Mouse (Mus musculus) MEL (cell line): Measurements from ENCODE around the gene Serinc2. TPM values are rescaled to one million over a fixed set of nuclear protein-coding genes. Genes with fewer than 3 reads are reported as not detected.

Experiments
- DNase-seq: peaks from one replicate; pipeline ENCODE4 v3.0.0; 2011; ENCODE audit warnings: low read depth, low spot score
- H3K27ac ChIP-seq: 2 replicates; pipeline ENCODE4 v1.5.1; 2012; ENCODE audit warnings: low read depth, mild to moderate bottlenecking, control low read depth, low read length, moderate library complexity; ENCODE audit not compliant: control insufficient read depth
- H3K27me3 ChIP-seq, 2 experiments: fragments of 150-350 bp in 1 of 2; sonication (generic) in 1 of 2; 2 replicates each; pipeline ENCODE4 v1.6.1; 2012; ENCODE audit warnings: low read length in 2 of 2, mild to moderate bottlenecking in 2 of 2, improper control_type of control experiment in 1 of 2, moderate library complexity in 1 of 2; ENCODE audit not compliant: insufficient read depth in 2 of 2, control insufficient read depth in 1 of 2
- H3K36me3 ChIP-seq, 2 experiments: 2 replicates each; pipeline ENCODE4 v1.6.1; 2012 to 2014; ENCODE audit warnings: low read length in 2 of 2, improper control_type of control experiment in 1 of 2, inconsistent platforms in 1 of 2, mild to moderate bottlenecking in 1 of 2; ENCODE audit not compliant: insufficient read depth in 2 of 2, control insufficient read depth in 1 of 2
- H3K4me1 ChIP-seq, 2 experiments: fragments of 150-350 bp in 1 of 2; sonication (generic) in 1 of 2; 2 replicates each; pipeline ENCODE4 v1.6.1; 2012; ENCODE audit warnings: low read length in 2 of 2, improper control_type of control experiment in 1 of 2, mild to moderate bottlenecking in 1 of 2; ENCODE audit not compliant: insufficient read depth in 2 of 2, control insufficient read depth in 1 of 2
- H3K4me3 ChIP-seq, 2 experiments: fragments of 150-350 bp in 1 of 2; sonication (generic) in 1 of 2; 2 replicates each; pipeline ENCODE4 v1.5.1; 2012; ENCODE audit warnings: low read depth in 2 of 2, low read length in 2 of 2, mild to moderate bottlenecking in 2 of 2, moderate library complexity in 2 of 2, control low read depth in 1 of 2, improper control_type of control experiment in 1 of 2; ENCODE audit not compliant: control insufficient read depth in 1 of 2, insufficient read depth in 1 of 2
- H3K79me2 ChIP-seq: 2 replicates; pipeline ENCODE4 v1.6.1; 2012; ENCODE audit warnings: mild to moderate bottlenecking, low read length, moderate library complexity; ENCODE audit not compliant: control insufficient read depth, poor library complexity, insufficient read depth
- H3K9ac ChIP-seq: 2 replicates; pipeline ENCODE4 v1.6.1; 2012; ENCODE audit warnings: low read depth, mild to moderate bottlenecking, control low read depth, low read length, moderate library complexity; ENCODE audit not compliant: control insufficient read depth, poor library complexity, severe bottlenecking
- H3K9me3 ChIP-seq: fragments of 150-350 bp; sonication (generic); replicated peaks from 2 replicates; pipeline ENCODE4 v1.6.1; 2012; ENCODE audit warnings: mild to moderate bottlenecking, low read length, improper control_type of control experiment, moderate library complexity; ENCODE audit not compliant: insufficient read depth
- BHLHE40 ChIP-seq: IDR thresholded peaks from 2 replicates; pipeline ENCODE4 v1.6.1; 2012; ENCODE audit warnings: low read depth, mild to moderate bottlenecking, inconsistent platforms, low read length, improper control_type of control experiment, borderline replicate concordance
- CHD2 ChIP-seq: IDR thresholded peaks from 2 replicates; pipeline ENCODE4 v1.6.1; 2011; ENCODE audit warnings: low read length, improper control_type of control experiment
- CTCF ChIP-seq, 3 experiments: IDR thresholded peaks in 2 of 3; conservative IDR thresholded peaks in 1 of 3; 2 replicates each; pipeline ENCODE4 v1.5.1; 2011 to 2012; ENCODE audit warnings: low read length in 3 of 3, low read depth in 2 of 3, mild to moderate bottlenecking in 2 of 3, improper control_type of control experiment in 1 of 3, inconsistent platforms in 1 of 3, mixed read lengths in 1 of 3, moderate library complexity in 1 of 3; ENCODE audit not compliant: control insufficient read depth in 1 of 3, insufficient read depth in 1 of 3, poor library complexity in 1 of 3, severe bottlenecking in 1 of 3
- E2F4 ChIP-seq: IDR thresholded peaks from 2 replicates; pipeline ENCODE4 v1.6.1; 2011; ENCODE audit warnings: low read depth, low read length, improper control_type of control experiment, borderline replicate concordance
- ELF1 ChIP-seq: IDR thresholded peaks from 2 replicates; pipeline ENCODE4 v1.6.1; 2014; ENCODE audit warnings: low read depth, mild to moderate bottlenecking, inconsistent platforms, low read length, improper control_type of control experiment, moderate library complexity
- EP300 ChIP-seq, 2 experiments: IDR thresholded peaks; 2 replicates each; pipeline ENCODE4 v1.6.1; 2011; ENCODE audit warnings: improper control_type of control experiment in 2 of 2, low read length in 2 of 2, low read depth in 1 of 2, mild to moderate bottlenecking in 1 of 2
- ETS1 ChIP-seq: IDR thresholded peaks from 2 replicates; pipeline ENCODE4 v1.6.1; 2012; ENCODE audit warnings: low read depth, mild to moderate bottlenecking, inconsistent platforms, low read length, improper control_type of control experiment, moderate library complexity
- GABPA ChIP-seq: IDR thresholded peaks from 2 replicates; pipeline ENCODE4 v1.6.1; 2012; ENCODE audit warnings: low read depth, mild to moderate bottlenecking, inconsistent platforms, low read length, improper control_type of control experiment, moderate library complexity
- GATA1 ChIP-seq: IDR thresholded peaks from 2 replicates; pipeline ENCODE4 v1.6.1; 2011; ENCODE audit warnings: low read depth, low read length, improper control_type of control experiment
- HCFC1 ChIP-seq: IDR thresholded peaks from 2 replicates; pipeline ENCODE4 v1.6.1; 2012; ENCODE audit warnings: low read depth, mild to moderate bottlenecking, inconsistent platforms, low read length, improper control_type of control experiment, moderate library complexity
- JUND ChIP-seq: IDR thresholded peaks from 2 replicates; pipeline ENCODE4 v1.6.1; 2011; ENCODE audit warnings: low read depth, mild to moderate bottlenecking, improper control_type of control experiment, low read length
- MAFK ChIP-seq: IDR thresholded peaks from 2 replicates; pipeline ENCODE4 v1.6.1; 2011; ENCODE audit warnings: low read depth, mild to moderate bottlenecking, low read length, improper control_type of control experiment, borderline replicate concordance
- MAX ChIP-seq: IDR thresholded peaks from 2 replicates; pipeline ENCODE4 v1.6.1; 2011; ENCODE audit warnings: low read length, improper control_type of control experiment
- MXI1 ChIP-seq: IDR thresholded peaks from 2 replicates; pipeline ENCODE4 v1.6.1; 2011; ENCODE audit warnings: mild to moderate bottlenecking, low read depth, low read length, improper control_type of control experiment
- NELFE ChIP-seq: IDR thresholded peaks from 2 replicates; pipeline ENCODE4 v1.6.1; 2011; ENCODE audit warnings: low read depth, low read length, improper control_type of control experiment
- NRF1 ChIP-seq: IDR thresholded peaks from 2 replicates; pipeline ENCODE4 v1.6.1; 2014; ENCODE audit warnings: low read depth, mild to moderate bottlenecking, inconsistent platforms, low read length, improper control_type of control experiment, moderate library complexity; ENCODE audit not compliant: poor library complexity, insufficient read depth, severe bottlenecking
- POLR2A ChIP-seq, 2 experiments: IDR thresholded peaks; 2 replicates each; pipeline ENCODE4 v1.6.1; 2011 to 2012; ENCODE audit warnings: low read length in 2 of 2, mild to moderate bottlenecking in 2 of 2, control low read depth in 1 of 2, improper control_type of control experiment in 1 of 2, low read depth in 1 of 2, moderate library complexity in 1 of 2; ENCODE audit not compliant: control insufficient read depth in 1 of 2, insufficient read depth in 1 of 2, poor library complexity in 1 of 2
- POLR2AphosphoS2 ChIP-seq: IDR thresholded peaks from 2 replicates; pipeline ENCODE4 v1.6.1; 2011; ENCODE audit warnings: low read length, improper control_type of control experiment
- POLR2AphosphoS5 ChIP-seq: IDR thresholded peaks from 2 replicates; pipeline ENCODE4 v1.6.1; 2012; ENCODE audit warnings: low read depth, borderline replicate concordance, mild to moderate bottlenecking, inconsistent platforms, low read length, moderate library complexity, mixed read lengths
- RAD21 ChIP-seq: IDR thresholded peaks from 2 replicates; pipeline ENCODE4 v1.6.1; 2011; ENCODE audit warnings: mild to moderate bottlenecking, low read depth, low read length, improper control_type of control experiment
- RCOR1 ChIP-seq: IDR thresholded peaks from 2 replicates; pipeline ENCODE4 v1.6.1; 2012; ENCODE audit warnings: low read depth, mild to moderate bottlenecking, inconsistent platforms, low read length, improper control_type of control experiment
- TAL1 ChIP-seq: IDR thresholded peaks from 2 replicates; pipeline ENCODE4 v1.6.1; 2012; ENCODE audit warnings: mild to moderate bottlenecking, inconsistent platforms, low read length, moderate library complexity, mixed read lengths
- TCF12 ChIP-seq: IDR thresholded peaks from 2 replicates; pipeline ENCODE4 v1.6.1; 2014; ENCODE audit warnings: low read depth, mild to moderate bottlenecking, inconsistent platforms, low read length, improper control_type of control experiment, moderate library complexity
- USF2 ChIP-seq, 2 experiments: IDR thresholded peaks; 2 replicates each; pipeline ENCODE4 v1.6.1; 2011 to 2012; ENCODE audit warnings: improper control_type of control experiment in 2 of 2, low read length in 2 of 2, borderline replicate concordance in 1 of 2, inconsistent platforms in 1 of 2, low read depth in 1 of 2, mild to moderate bottlenecking in 1 of 2; ENCODE audit not compliant: insufficient read depth in 1 of 2
- ZC3H11A ChIP-seq: IDR thresholded peaks from 2 replicates; pipeline ENCODE4 v1.6.1; 2012; ENCODE audit warnings: low read depth, mild to moderate bottlenecking, inconsistent platforms, low read length, improper control_type of control experiment
- ZKSCAN1 ChIP-seq: IDR thresholded peaks from 2 replicates; pipeline ENCODE4 v1.6.1; 2012; ENCODE audit warnings: low read depth, mild to moderate bottlenecking, inconsistent platforms, low read length, improper control_type of control experiment, moderate library complexity
- ZMIZ1 ChIP-seq: IDR thresholded peaks from 2 replicates; pipeline ENCODE4 v1.6.1; 2012; ENCODE audit warnings: low read depth, mild to moderate bottlenecking, inconsistent platforms, low read length, improper control_type of control experiment, moderate library complexity
- ZNF384 ChIP-seq: IDR thresholded peaks from 2 replicates; pipeline ENCODE4 v1.6.1; 2012; ENCODE audit warnings: low read depth, mild to moderate bottlenecking, inconsistent platforms, low read length, improper control_type of control experiment
- polyA plus RNA-seq, 2 experiments: library from polyadenylated mRNA; stranded (reverse) in 1 of 2; unstranded in 1 of 2; fragments of >175 nt in 1 of 2; fragments of >200 nt in 1 of 2; gene quantifications; 2 replicates each; pipeline versions ENCODE4 v1.2.1 to v1.2.4; 2012; ENCODE audit warnings: low replicate concordance in 2 of 2, low read depth in 1 of 2; ENCODE audit not compliant: insufficient read length in 2 of 2, insufficient read depth in 1 of 2, missing spikeins in 1 of 2
- total RNA-seq: library from RNA; depleted of rRNA; stranded (reverse); fragments of 300-350 nt; gene quantifications from 2 replicates; pipeline ENCODE4 v1.2.3, GENCODE M21; 2012

The Serinc2 gene
- total and polyA plus RNA-seq, 3 experiments: 0.21 TPM; not detected in 2

DNA sequence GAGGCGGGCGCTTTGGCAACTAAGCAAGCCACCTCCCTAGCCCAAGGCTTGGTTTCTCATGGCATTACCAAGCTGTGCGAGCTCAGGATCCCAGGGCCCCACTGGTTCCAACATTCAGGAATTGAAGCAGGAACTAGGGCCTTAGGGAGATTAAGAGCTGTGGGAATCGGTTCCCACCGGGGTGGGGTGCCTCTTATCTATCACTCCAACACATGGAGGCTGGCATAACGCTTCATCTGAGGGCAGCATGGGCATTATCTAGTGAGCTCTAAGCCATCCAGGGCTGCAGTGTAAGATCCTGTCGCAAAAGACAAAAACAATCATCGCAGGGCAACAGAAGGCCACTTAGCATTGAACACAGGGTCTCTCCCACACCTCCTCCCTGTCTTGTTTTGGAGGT, 15.5 kb upstream of the Serinc2 start:
- H3K4me3 ChIP-seq: no peak overlapping the region
- no peak overlapping the region for H3K27ac ChIP-seq
- peaks cover 0 to 5% of the 10 kb centered on the region in 2 experiments; a peak in 2 of 4 replicates for H3K36me3 ChIP-seq
- H3K27me3 ChIP-seq: no peaks in the 10 kb centered on the region
- H3K4me1 ChIP-seq: peaks cover 13 to 14% of the 10 kb centered on the region in 2 experiments
- no peaks in the 10 kb centered on the region for H3K79me2 ChIP-seq
- H3K9me3 ChIP-seq: no peaks in the 10 kb centered on the region
- H3K9ac ChIP-seq: no peak overlapping the region
- DNase-seq: peak; percentile 22
- no peak for TF ChIP-seq CHD2
- no peak for TF ChIP-seq BHLHE40
- TF ChIP-seq MXI1: 0 out of 2 replicates have a peak, but pooled peaks have one; percentile 22
- TF ChIP-seq ZMIZ1: no peak
- no peak for TF ChIP-seq ELF1
- no peak for TF ChIP-seq JUND
- no peak for TF ChIP-seq NRF1
- no peak for TF ChIP-seq E2F4
- TF ChIP-seq ETS1: peak; percentile 31; the same call in 1 of the 2 replicates
- no peak for TF ChIP-seq RAD21
- no peak for TF ChIP-seq ZC3H11A
- peak; percentile 26 to 57; a peak in 2 of 4 replicates for TF ChIP-seq EP300 (IDR thresholded peaks at IDR 0.05; ENCODE audit: low read depth in 1 of 2, low read length in 2 of 2)
- no peak for TF ChIP-seq RCOR1
- TF ChIP-seq ZNF384: no peak
- 0 out of 2 replicates have a peak, but pooled peaks have one; percentile 21 for TF ChIP-seq TAL1
- TF ChIP-seq POLR2AphosphoS2: no peak
- no peak for TF ChIP-seq POLR2A (IDR thresholded peaks at IDR 0.05; ENCODE audit: control insufficient read depth in 1 of 2, insufficient read depth in 1 of 2, low read depth in 1 of 2, low read length in 2 of 2, poor library complexity in 1 of 2)
- TF ChIP-seq CTCF (IDR thresholded peaks at IDR 0.05 in 2 of 3, conservative IDR thresholded peaks at IDR 0.05 in 1 of 3; ENCODE audit: control insufficient read depth in 1 of 3, insufficient read depth in 1 of 3, low read depth in 2 of 3, low read length in 3 of 3, poor library complexity in 1 of 3, severe bottlenecking in 1 of 3): no peak
- no peak for TF ChIP-seq ZKSCAN1
- no peak for TF ChIP-seq HCFC1
- no peak for TF ChIP-seq POLR2AphosphoS5
- no peak for TF ChIP-seq USF2 (IDR thresholded peaks at IDR 0.05; ENCODE audit: borderline replicate concordance in 1 of 2, insufficient read depth in 1 of 2, low read depth in 1 of 2, low read length in 2 of 2)
- no peak for TF ChIP-seq GABPA
- no peak for TF ChIP-seq MAFK
- TF ChIP-seq GATA1: no peak
- TF ChIP-seq TCF12: no peak
- no peak for TF ChIP-seq MAX
- no peak for TF ChIP-seq NELFE
